Mouse (Mus musculus) forebrain, embryonic 10.5 days (tissue): Measurements from ENCODE around the gene Fscn2. TPM values are rescaled to one million over a fixed set of nuclear protein-coding genes. Genes with fewer than 3 reads are reported as not detected.

Experiments
- DNase-seq: peaks from one replicate; pipeline ENCODE4 v3.0.0-alpha.2; 2017; ENCODE audit warnings: low spot score; ENCODE audit errors: extremely low spot score
- H3K27ac ChIP-seq: fragments of 300-500 bp; sonication (generic); 2 replicates; pipeline ENCODE4 v1.5.1; 2016; ENCODE audit warnings: mild to moderate bottlenecking
- H3K27me3 ChIP-seq: fragments of 300-500 bp; sonication (generic); 2 replicates; pipeline ENCODE4 v1.6.1; 2016; ENCODE audit warnings: mild to moderate bottlenecking; ENCODE audit not compliant: poor library complexity, severe bottlenecking
- H3K36me3 ChIP-seq: fragments of 300-500 bp; sonication (generic); replicated peaks from 2 replicates; pipeline ENCODE4 v1.6.1; 2016; ENCODE audit warnings: mild to moderate bottlenecking, moderate library complexity
- H3K4me1 ChIP-seq: fragments of 300-500 bp; sonication (generic); 2 replicates; pipeline ENCODE4 v1.6.1; 2016
- H3K4me3 ChIP-seq: fragments of 300-500 bp; sonication (generic); 2 replicates; pipeline ENCODE4 v1.5.1; 2016; ENCODE audit warnings: mild to moderate bottlenecking, moderate library complexity
- H3K9me3 ChIP-seq: fragments of 300-500 bp; sonication (generic); 2 replicates; pipeline ENCODE4 v1.6.1; 2016; ENCODE audit warnings: mild to moderate bottlenecking, moderate library complexity
- WGBS: fragments of 180-500 bp; shearing (Covaris S2); methylation state at CpG from one replicate; pipeline ENCODE4 v1.1.7; 2016; 5-methylcytosine and 5-hydroxymethylcytosine counted together
- polyA plus RNA-seq: library from polyadenylated mRNA; unstranded; fragments of >200 nt; fragmentation: Nextera tagmentation; extraction: Ambion mirVana; gene quantifications from 2 replicates; pipeline ENCODE4 v1.2.1, GENCODE M21; 2016

The Fscn2 gene
- 0.32 TPM in 1 of 2 replicates, not detected in the other for polyA plus RNA-seq

- WGBS, result 76% methylated on average over 10 of the region's 10 CpGs
- H3K4me3 ChIP-seq, result no peak within 1 kb of the TSS
- H3K4me1 ChIP-seq, result peaks cover 55% of the 10 kb centered on the region
- no peaks in the 10 kb centered on the region for H3K27me3 ChIP-seq
- DNase-seq, result no peak
- no peaks in the 10 kb centered on the region for H3K36me3 ChIP-seq
- H3K9me3 ChIP-seq, result 0 out of 2 replicates have a peak, but pooled peaks cover 2% of the 10 kb centered on the region
- H3K27ac ChIP-seq, result peak within 1 kb of the TSS; percentile 26
Observed at GRCm38 (mm10) chr11:120361295-120361694, at the start of gene Fscn2. Gene Fscn2 (plus strand): TSS chr11:120361534.

DNA sequence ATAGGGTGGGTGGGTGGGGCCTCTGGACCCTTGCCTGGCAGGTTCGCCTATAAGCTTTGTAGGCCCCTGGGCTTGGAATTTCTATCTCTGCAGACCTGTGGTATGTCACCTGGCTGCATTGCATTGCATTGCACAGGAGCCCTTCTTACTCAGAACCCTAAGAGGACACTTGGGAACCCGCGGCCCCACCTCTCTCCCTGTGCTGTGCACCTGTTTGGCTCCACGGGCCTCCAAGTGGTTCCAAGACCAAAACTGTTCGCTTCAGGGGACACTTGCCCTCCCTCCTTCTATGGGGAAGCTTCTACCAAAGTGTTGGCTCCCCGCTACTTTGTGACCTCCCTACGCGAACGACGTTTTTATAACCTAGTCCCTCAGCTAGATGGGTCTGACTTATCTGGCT lies 49.8 kb upstream of the Fscn2 start:
- DNase-seq, result no peak
- no peaks in the 10 kb centered on the region for H3K36me3 ChIP-seq
- H3K4me1 ChIP-seq, result peaks cover 70% of the 10 kb centered on the region
- no peaks in the 10 kb centered on the region for H3K9me3 ChIP-seq
- WGBS, result 42% methylated on average over 10 of the region's 10 CpGs
- peak overlapping the region; percentile 58 for H3K4me3 ChIP-seq
- peak overlapping the region; percentile 96 for H3K27ac ChIP-seq
- H3K27me3 ChIP-seq, result peaks cover 29% of the 10 kb centered on the region

DNA sequence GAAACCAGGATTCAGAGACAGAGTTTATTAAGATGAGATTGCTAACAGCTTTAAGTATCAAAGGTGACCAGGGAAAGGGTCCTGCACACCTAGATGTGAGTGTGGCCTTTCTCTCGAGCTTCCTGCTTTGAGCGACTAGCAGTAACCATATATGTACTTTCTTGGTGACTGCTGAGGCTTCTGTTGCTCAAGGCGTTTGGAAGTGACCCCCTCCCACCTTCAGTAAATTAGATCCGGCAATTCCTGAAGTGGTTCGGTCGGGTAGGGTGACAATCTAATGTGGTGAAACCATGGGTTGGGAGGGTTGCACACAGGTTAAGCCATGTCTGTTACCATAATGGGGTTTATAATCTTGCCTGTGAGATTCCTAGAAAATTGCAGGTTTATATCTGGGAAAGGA lies 49.3 kb upstream of the Fscn2 start:
- 63% methylated on average over 6 of the region's 6 CpGs for WGBS
- Histone ChIP-seq H3K36me3 (no peaks in the 10 kb centered on the region), H3K27me3 (peaks cover 24% of the 10 kb centered on the region), H3K9me3 (no peaks in the 10 kb centered on the region), H3K4me3 (peak overlapping the region; percentile 58; the same call in 1 of the 2 replicates), H3K27ac (peak overlapping the region; percentile 96), H3K4me1 (peaks cover 70% of the 10 kb centered on the region)
- no peak for DNase-seq

DNA sequence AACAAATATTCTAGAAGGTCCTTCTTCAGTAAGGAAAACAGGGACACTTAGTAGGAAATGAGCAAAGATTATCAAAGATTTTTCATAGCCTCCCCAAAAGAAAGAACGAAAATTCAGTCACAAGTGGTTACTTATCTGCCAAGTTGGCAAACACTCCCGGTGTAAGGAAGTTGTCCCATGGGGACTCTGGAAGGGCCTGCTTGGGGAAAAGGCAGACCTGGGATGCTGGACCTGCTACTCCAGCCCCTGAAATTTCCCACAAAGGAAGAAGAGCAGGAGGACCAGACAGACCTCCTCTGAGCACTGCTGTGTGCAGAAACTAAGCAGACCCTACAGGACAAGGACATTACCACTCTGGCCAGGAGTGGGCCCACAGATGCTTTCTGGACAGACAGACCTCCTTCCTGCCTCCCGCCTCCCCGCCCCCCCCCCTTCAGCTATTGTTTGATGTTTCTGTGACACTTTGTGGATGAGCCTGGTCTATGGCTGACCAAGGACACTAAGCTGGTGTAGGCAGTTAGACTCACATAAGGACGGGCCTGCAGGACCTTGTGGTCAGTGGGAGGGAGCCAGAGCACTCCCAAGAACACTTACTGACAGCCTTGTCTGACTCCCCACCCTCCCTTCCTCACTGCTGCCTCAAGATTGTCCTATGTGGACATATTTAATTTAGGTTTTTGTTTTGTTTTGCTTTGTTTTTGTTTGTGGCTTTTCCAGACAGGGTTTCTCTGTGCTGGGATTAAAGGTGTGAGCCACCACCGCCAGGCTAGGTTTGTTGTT lies 47.2 kb upstream of the Fscn2 start:
- DNase-seq, result peak; percentile 13
- Histone ChIP-seq H3K36me3 (no peaks in the 10 kb centered on the region), H3K27me3 (peaks cover 9% of the 10 kb centered on the region; the same call in 1 of the 2 replicates), H3K27ac (peak overlapping the region; percentile 96), H3K4me3 (0 out of 2 replicates have a peak overlapping the region, but pooled peaks have one; percentile 63), H3K9me3 (no peaks in the 10 kb centered on the region), H3K4me1 (peaks cover 60% of the 10 kb centered on the region)
- WGBS, result 56% methylated on average over 6 of the region's 6 CpGs

GRCm38 (mm10) chr11:120314721-120315415 lies 46.5 kb upstream of the Fscn2 start:
- H3K4me1 ChIP-seq, result peaks cover 60% of the 10 kb centered on the region
- no peaks in the 10 kb centered on the region for H3K36me3 ChIP-seq
- H3K27me3 ChIP-seq, result 0 out of 2 replicates have a peak, but pooled peaks cover 4% of the 10 kb centered on the region
- 41% methylated on average over 16 of the region's 16 CpGs for WGBS
- peak overlapping the region; percentile 96 for H3K27ac ChIP-seq
- DNase-seq, result peak; percentile 14
- no peaks in the 10 kb centered on the region for H3K9me3 ChIP-seq
- H3K4me3 ChIP-seq, result peak overlapping the region; percentile 63

DNA sequence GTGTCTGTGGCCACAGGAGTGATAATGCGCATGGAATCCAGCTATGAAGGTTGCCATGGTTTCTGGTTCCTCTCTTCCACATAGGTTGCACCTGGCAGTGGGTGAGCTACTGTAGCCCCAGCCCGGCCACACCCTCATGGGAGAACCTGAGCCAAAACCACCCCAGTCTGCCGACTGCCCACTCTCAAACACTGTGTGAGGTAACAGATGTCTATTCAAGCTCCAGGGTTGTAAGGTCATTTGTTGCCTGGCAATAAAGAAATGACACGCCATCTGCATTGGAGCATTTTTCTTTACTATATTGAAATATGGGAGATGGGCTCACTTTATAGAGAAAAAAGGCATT lies 45.9 kb upstream of the Fscn2 start:
- H3K9me3 ChIP-seq, result no peaks in the 10 kb centered on the region; the same call in 1 of the 2 replicates
- H3K4me3 ChIP-seq, result peak overlapping the region; percentile 63
- DNase-seq, result peak; percentile 35
- no peaks in the 10 kb centered on the region for H3K27me3 ChIP-seq
- peak overlapping the region; percentile 96 for H3K27ac ChIP-seq
- 40% methylated on average over 4 of the region's 4 CpGs for WGBS
- H3K36me3 ChIP-seq, result no peaks in the 10 kb centered on the region
- H3K4me1 ChIP-seq, result peaks cover 56% of the 10 kb centered on the region

GRCm38 (mm10) chr11:120315832-120316689 lies 45.3 kb upstream of the Fscn2 start:
- peak; percentile 96 for DNase-seq
- peak overlapping the region; percentile 96 for H3K27ac ChIP-seq
- no peaks in the 10 kb centered on the region for H3K27me3 ChIP-seq
- 7% methylated on average over 37 of the region's 37 CpGs for WGBS
- H3K4me3 ChIP-seq, result peak overlapping the region; percentile 63
- H3K4me1 ChIP-seq, result peaks cover 50% of the 10 kb centered on the region
- H3K9me3 ChIP-seq, result no peaks in the 10 kb centered on the region; the same call in 1 of the 2 replicates
- no peaks in the 10 kb centered on the region for H3K36me3 ChIP-seq

DNA sequence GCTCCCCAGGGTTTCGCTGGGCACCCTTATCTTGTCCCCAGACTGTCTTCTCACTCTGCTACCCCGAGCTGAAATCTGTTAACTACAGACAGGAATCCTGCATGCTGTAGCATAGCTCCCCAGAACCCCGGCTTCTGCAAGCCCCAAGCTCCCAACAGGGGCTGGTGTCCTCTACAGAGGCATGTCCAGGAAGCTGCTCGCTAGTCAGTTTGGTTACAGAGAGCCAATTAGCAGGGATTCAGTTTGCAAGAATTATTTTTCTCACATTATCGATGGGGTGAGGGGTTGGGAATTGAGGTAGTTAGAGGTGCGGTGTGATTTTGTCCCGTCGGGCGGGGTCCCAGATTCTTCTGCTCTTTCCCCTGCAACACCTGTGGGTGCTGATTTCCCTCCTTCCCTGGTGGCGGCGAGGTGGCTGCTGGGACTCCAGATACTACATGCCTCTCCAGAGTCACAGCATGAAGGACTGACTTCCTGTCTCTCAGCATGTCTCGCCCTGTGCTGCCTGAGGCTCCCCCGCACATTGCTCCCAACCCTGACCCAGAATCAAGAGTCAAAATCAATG lies 44.6 kb upstream of the Fscn2 start:
- DNase-seq, result peak; percentile 29
- H3K27ac ChIP-seq, result peak overlapping the region; percentile 96
- 38% methylated on average over 13 of the region's 13 CpGs for WGBS
- no peaks in the 10 kb centered on the region; the same call in 1 of the 2 replicates for H3K9me3 ChIP-seq
- peak overlapping the region; percentile 63 for H3K4me3 ChIP-seq
- H3K36me3 ChIP-seq, result no peaks in the 10 kb centered on the region
- no peaks in the 10 kb centered on the region for H3K27me3 ChIP-seq
- peaks cover 43% of the 10 kb centered on the region for H3K4me1 ChIP-seq

GRCm38 (mm10) chr11:120317456-120317855 lies 43.9 kb upstream of the Fscn2 start:
- H3K9me3 ChIP-seq, result no peaks in the 10 kb centered on the region; the same call in 1 of the 2 replicates
- peak overlapping the region; percentile 96 for H3K27ac ChIP-seq
- no peaks in the 10 kb centered on the region for H3K36me3 ChIP-seq
- peaks cover 38% of the 10 kb centered on the region for H3K4me1 ChIP-seq
- DNase-seq, result peak; percentile 13
- no peaks in the 10 kb centered on the region for H3K27me3 ChIP-seq
- no peak overlapping the region for H3K4me3 ChIP-seq
- WGBS, result 81% methylated on average over 7 of the region's 7 CpGs

GRCm38 (mm10) chr11:120319310-120319709 lies 42.0 kb upstream of the Fscn2 start:
- H3K27me3 ChIP-seq, result no peaks in the 10 kb centered on the region
- H3K4me1 ChIP-seq, result peaks cover 34% of the 10 kb centered on the region
- no peak overlapping the region for H3K4me3 ChIP-seq
- no peaks in the 10 kb centered on the region for H3K36me3 ChIP-seq
- H3K9me3 ChIP-seq, result no peaks in the 10 kb centered on the region; the same call in 1 of the 2 replicates
- 88% methylated on average over 5 of the region's 5 CpGs for WGBS
- peak; percentile 7 for DNase-seq
- no peak overlapping the region for H3K27ac ChIP-seq

DNA sequence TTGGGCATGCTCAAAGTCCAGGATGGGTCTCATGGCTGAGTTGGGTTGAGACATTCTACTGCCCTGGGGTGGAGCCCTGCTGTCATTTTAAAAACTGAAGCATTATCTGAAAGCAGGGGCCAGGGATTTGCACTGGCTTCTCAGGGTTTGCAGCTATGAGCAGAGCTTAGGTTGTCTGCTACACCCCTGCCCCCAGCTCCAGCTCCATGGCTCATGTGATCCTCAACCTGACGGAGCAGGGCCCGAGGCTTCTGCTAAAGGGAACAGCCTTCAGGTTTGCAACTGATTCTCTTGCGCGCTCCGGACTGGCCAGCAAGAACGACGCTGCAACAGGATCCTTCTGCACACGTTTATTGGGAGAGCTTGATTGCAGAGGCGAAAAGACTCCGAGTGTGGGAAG lies 41.2 kb upstream of the Fscn2 start:
- Histone ChIP-seq H3K27me3 (no peaks in the 10 kb centered on the region), H3K4me3 (no peak overlapping the region), H3K4me1 (peaks cover 25% of the 10 kb centered on the region), H3K36me3 (no peaks in the 10 kb centered on the region), H3K27ac (no peak overlapping the region), H3K9me3 (no peaks in the 10 kb centered on the region; the same call in 1 of the 2 replicates)
- DNase-seq, result peak; percentile 9
- 97% methylated on average over 10 of the region's 10 CpGs for WGBS
